Mouse (Mus musculus) adrenal gland, adult 2 months (tissue): ENCODE measurements at regions not wholly inside any gene's neighbourhood (a gene's known extent, or its start where the extent isn't known, plus 50 kb on each side); places are given as distances from the start of the nearest gene placed in this dataset.
A peak's percentile ranks its signal among the peaks of the same experiment; 100 is the strongest.

Experiments used
- DNase-seq: peaks from one replicate; pipeline ENCODE4 v3.0.0; 2021

DNA sequence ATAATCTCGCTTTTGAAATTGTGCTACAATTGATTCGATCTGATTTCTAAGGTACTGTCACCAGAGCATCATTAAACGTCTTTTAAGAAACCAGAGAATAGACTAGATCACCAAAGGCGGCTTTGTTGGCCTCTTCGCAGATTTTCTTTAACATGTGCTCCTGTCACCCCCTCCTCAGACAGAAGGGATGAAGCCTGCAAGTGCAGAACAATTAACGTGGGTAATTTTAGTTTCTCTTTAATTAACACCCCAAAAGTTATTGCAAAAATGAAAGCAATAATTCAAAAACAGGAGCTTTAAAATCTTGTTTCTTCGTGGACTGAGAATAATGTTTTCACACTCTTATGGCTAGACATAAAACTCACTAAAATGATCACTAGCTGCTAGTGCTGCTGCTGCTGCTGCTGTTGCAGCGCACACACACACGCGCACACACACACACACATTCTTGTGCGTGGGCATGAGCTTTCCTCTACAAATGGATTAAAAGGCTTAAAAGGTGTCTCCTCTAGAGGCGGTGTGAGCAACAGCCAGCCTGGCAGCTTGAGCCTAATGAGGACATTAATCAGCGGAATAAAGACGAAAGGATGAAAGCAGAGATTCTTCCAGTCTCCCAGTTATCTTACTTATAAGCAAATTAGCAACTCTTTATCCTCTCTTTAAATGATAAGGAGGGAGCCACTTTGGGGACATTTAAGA is 550.5 kb upstream of the Btbd3 start:
- DNase-seq: no peak

GRCm38 (mm10) chr2:137704948-137705723 is 551.2 kb upstream of the Btbd3 start:
- no peak for DNase-seq

GRCm38 (mm10) chr2:137704565-137704947 is 551.8 kb upstream of the Btbd3 start:
- no peak for DNase-seq

DNA sequence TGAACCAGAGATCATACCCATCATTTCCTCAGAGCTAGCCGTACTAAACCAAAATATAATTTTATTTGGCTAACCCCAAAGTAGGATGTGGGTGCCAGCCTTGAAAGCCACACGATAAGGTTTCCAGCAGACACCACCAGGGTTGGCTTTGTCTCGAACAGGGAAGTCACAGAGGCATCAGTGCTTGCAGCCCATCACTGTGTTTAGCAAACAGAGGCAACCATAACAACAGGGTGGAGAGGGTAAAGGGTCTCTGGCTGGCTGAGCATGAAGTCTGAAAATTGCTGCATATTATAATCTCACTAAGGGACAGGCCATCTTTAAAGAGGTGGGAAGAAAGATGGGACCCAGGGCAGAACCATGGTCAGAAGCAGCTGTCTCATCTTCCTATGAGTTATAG is 552.3 kb upstream of the Btbd3 start:
- no peak for DNase-seq

DNA sequence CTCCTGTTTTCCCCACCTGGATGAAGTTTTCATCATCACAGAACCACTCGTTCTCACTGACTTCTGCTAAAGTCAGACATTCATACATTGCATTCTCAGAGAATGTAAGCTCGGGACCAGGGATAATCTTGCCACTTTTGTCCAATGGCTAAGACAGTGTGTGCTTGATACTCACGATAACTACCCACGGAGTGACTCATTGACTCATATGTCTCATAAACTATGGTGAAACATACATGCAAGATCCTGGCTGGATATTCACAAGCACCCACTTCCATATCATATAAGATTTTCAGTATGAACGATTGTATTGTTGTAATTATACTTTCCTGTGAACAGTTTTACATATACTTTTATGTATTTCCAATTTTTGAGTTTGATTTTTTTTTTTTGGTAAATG is 560.5 kb upstream of the Btbd3 start:
- no peak for DNase-seq

DNA sequence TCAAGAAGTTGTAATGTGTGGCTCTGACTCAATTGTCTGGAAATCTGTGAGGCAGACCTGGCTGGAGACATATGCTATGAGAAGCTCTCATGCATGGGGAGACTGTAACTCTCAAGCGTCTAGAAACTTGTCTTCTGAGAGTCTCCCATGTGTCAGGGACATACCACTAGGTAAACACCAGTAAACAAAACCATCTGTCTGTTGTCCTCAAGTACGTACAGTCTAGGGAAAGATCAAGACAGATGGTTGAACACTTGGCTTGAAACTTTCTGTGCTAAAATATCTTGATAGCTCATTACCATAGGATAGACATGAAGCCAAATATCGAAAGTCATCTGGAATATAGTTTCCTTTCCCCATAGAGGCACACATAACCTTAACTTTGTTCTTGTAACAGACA is 562.3 kb upstream of the Btbd3 start:
- DNase-seq: no peak

DNA sequence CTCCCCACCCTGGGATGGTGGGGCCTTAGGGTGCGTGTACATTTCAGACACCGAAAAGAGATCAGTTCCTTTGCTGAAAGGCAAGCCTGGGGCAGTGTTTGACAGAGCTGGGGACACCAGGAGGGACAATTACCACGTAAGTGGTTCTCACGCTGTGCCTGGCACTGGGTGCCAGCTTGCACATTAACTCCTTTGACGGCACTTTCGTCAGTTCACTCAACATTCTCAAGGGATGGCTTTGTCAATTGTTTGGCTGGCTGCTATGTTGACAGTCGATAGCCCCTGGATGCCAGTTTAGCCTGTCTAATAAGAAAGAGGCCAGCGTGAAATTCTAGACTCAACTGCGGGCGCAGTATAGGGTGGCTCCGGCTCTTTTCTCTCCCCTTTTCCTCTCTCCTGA is 569.2 kb upstream of the Btbd3 start:
- no peak for DNase-seq

- DNase-seq: no peak
These were observed 569.6 kb upstream of the Btbd3 start for GRCm38 (mm10) chr2:137686735-137687134.

DNA sequence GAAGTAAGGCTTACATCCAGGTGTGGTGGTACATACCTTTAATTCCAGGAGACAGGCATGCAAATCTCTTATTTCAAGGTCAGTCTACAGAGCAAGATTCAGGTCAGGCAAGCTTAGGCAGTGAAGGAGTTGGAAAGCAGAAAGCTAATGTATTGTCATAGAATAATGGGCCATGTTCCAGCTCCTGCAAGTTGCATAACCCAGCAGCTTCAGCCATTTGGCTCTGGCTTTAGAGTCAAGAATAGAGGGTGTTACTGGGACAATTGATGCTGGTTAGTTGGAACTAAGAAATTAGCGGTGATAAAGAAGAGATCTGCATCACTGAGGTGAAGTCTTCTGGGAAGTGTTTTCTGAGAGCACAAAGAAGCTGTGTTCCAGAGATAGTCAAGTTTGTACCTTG is 565.3 kb upstream of the Jag1 start:
- no peak for DNase-seq

- DNase-seq: peak; percentile 2
These were observed 546.7 kb upstream of the Jag1 start for GRCm38 (mm10) chr2:137663171-137663570.

GRCm38 (mm10) chr2:137662216-137662615 is 545.8 kb upstream of the Jag1 start:
- DNase-seq: peak; percentile 39

DNA sequence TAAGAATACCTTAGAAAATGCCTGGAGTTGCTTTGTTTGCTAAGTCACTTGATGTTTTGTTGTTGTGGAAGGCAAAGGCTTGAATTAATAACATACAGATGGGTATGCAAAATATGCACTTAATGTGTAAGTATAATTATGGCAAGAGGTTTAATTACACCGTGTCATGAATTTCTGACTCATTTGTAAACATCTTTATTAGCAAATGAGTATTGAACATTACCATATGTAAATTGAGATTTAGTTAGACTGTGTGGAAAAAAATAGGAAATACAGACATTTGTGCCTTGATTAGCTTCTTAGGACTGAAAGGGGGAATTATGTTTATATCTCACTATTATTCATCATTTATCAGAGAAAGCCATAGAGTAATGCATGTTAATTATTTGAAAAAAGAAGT is 544.0 kb upstream of the Jag1 start:
- no peak for DNase-seq

GRCm38 (mm10) chr2:137654296-137654695 is 537.9 kb upstream of the Jag1 start:
- no peak for DNase-seq

DNA sequence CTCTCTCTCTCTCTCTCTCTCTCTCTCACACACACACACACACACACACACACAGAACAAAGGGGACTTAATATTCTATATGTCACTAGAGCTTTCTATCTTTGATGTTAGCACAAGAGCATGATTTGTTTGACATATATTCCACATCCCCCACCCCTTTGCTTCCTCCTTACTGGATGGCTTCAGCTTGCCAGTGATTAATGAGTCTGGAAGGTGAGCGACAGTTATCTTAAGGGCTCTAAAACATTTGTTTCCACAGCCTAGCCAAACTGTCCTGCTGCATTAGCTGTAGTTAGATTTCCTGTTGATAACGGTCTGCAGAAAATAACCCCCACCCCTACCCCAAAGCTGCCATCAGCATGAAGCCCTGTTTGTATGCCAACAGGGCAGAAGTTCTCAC is 527.7 kb upstream of the Jag1 start:
- no peak for DNase-seq

GRCm38 (mm10) chr2:137643269-137644055 is 527.0 kb upstream of the Jag1 start:
- peak; percentile 19 for DNase-seq

- DNase-seq: no peak
These were observed 518.7 kb upstream of the Jag1 start for GRCm38 (mm10) chr2:137635019-137635621.

DNA sequence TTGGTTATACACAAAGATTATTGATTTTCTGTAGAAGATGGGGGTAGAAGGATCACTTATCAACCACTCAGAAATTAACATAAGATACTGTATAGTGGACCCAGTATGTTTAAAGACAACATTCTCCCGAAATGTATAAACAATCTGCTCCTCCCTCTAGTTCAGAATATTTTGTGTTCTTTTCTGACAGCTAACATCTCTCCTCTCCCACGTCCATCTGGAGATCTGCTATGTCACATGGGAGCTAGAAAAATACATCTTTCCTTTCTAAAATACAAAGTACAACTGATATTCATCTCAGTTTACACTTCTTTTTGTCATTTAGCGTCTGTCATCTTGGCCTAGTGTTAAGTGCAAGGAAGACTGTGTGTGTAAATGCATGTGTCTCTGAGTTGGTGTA is 500.2 kb upstream of the Jag1 start:
- no peak for DNase-seq

DNA sequence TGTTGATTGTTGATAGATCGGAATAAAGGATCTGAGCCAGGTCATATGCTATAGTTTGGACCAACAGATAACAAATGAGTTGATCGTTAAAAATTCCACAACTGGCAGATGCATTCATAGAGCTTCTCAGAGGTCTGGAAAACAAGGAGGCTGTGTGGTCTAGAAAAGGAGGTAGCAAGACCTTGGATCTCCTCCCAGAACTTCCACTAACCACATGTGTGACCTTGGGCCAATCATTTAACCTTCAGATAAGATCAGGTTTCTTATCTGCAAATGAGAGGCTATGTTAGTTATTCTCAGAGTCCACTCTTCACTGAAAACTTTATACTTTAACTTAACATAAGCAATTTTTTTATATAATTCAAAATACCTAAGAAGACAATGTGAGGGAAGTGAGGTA is 497.3 kb upstream of the Jag1 start:
- peak; percentile 24 for DNase-seq

DNA sequence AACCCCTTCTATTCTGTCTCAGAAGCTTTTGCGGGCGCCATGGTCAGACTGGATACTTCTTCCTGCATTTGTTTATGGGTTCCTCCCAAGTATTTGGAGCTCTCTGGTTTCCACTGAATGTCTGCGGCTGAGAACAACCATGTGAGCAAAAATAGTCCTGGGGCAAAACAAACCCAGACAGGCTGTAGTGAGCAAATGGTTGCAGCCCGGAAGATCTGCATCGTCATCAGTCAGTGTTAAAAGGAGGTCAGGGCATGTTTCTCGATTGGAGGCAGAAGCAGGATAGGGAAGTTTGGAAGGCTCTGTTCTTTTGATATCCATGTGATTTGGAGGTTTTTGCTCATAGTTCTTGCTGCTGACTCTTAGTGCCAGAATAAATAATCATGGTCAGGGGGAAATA is 492.1 kb upstream of the Jag1 start:
- DNase-seq: no peak

GRCm38 (mm10) chr2:137598136-137598535 is 481.7 kb upstream of the Jag1 start:
- DNase-seq: peak; percentile 8

DNA sequence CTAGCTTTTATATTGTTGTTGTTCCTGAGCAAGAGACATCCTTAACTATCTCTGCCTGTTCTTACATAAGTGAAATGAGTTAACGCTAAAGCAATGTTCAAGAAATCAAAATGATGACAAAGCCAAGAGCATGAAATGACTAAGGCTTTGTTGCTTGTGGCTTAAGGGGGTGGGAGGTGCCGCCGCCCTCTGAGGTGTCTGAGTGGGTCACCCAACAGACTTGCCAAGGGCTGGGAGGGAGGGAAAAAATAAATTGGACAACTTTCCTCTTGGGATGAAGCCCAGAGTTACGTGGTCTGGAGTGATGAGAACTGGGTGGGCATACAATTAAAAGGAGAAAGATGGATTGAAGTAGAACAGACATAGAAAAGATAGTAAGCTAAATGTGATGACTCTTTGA is 478.1 kb upstream of the Jag1 start:
- DNase-seq: no peak

DNA sequence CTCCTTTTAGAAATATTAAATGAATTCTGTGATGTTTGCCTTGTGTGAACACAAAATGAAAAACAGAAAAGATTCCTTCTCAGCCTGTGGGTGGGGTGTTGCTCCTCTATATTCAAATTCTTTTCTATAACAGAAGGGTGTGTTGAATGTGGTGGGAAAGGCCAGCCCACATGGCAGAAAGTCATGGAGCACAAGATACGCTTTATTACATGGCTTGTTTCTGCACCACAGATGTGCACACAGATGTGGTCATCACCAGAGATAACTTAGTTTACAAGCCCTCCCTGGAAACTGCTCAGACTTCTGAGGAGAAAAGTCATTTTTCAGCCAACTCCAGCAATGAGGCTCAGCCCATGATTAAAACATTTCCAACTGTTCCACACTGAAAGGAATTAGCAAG is 475.1 kb upstream of the Jag1 start:
- no peak for DNase-seq

- DNase-seq: no peak
These were observed 465.0 kb upstream of the Jag1 start for GRCm38 (mm10) chr2:137581491-137581890.
